Mouse (Mus musculus) olfactory bulb, adult 2 months (tissue): ENCODE results near the gene Spats1. TPM values are rescaled to one million over a fixed set of nuclear protein-coding genes. Genes with fewer than 3 reads are reported as not detected.

Experiments used
- H3K27ac ChIP-seq: fragments of 200-500 bp; 2 replicates; pipeline ENCODE4 v1.5.1; 2012; ENCODE audit warnings: low read depth, low read length; ENCODE audit not compliant: insufficient read depth
- H3K4me1 ChIP-seq: fragments of 200-500 bp; 2 replicates; pipeline ENCODE4 v1.6.1; 2012; ENCODE audit warnings: low read length; ENCODE audit not compliant: control insufficient read depth, insufficient read depth
- H3K4me3 ChIP-seq: fragments of 200-500 bp; 2 replicates; pipeline ENCODE4 v1.5.1; 2012; ENCODE audit warnings: mild to moderate bottlenecking, low read depth, low read length, moderate library complexity; ENCODE audit not compliant: insufficient read depth
- CTCF ChIP-seq: fragments of 200-500 bp; IDR thresholded peaks from 2 replicates; pipeline ENCODE4 v1.5.1; 2012; ENCODE audit warnings: low read depth, mild to moderate bottlenecking, low read length, moderate library complexity; ENCODE audit not compliant: insufficient read depth
- POLR2A ChIP-seq: fragments of 200-500 bp; IDR thresholded peaks from 2 replicates; pipeline ENCODE4 v1.6.1; 2012; ENCODE audit warnings: mild to moderate bottlenecking, low read depth, low read length, moderate library complexity; ENCODE audit not compliant: insufficient read depth
- WGBS: fragments of 180-500 bp; shearing (Covaris S2); methylation state at CpG from one replicate; pipeline ENCODE4 v1.1.7; 2018; 5-methylcytosine and 5-hydroxymethylcytosine counted together
- polyA plus RNA-seq: library from polyadenylated mRNA; stranded (reverse); fragments of >200 nt; gene quantifications from 2 replicates; pipeline ENCODE4 v1.2.4, GENCODE M21; 2012; ENCODE audit warnings: low replicate concordance; ENCODE audit not compliant: missing spikeins, insufficient read depth, insufficient read length

Gene Spats1
- polyA plus RNA-seq, 1 experiment: not detected

- TF ChIP-seq CTCF: no peak
- no peak for TF ChIP-seq POLR2A
- no peak overlapping the region for H3K4me3 ChIP-seq
- no peak overlapping the region for H3K27ac ChIP-seq
- no peaks in the 10 kb centered on the region for H3K4me1 ChIP-seq
- WGBS: 81% methylated on average over 13 of the region's 13 CpGs
These were observed 23.2 kb upstream of the Spats1 start for GRCm38 (mm10) chr17:45498397-45498796.

- H3K27ac ChIP-seq: no peak overlapping the region
- WGBS: 83% methylated on average over 11 of the region's 11 CpGs
- no peaks in the 10 kb centered on the region for H3K4me1 ChIP-seq
- TF ChIP-seq POLR2A (no peak), CTCF (no peak)
- no peak overlapping the region for H3K4me3 ChIP-seq
These were observed 20.2 kb upstream of the Spats1 start for GRCm38 (mm10) chr17:45495398-45495797.

- WGBS: 80% methylated on average over 13 of the region's 13 CpGs
- H3K4me3 ChIP-seq: no peak overlapping the region
- no peak overlapping the region for H3K27ac ChIP-seq
- no peak for TF ChIP-seq POLR2A
- TF ChIP-seq CTCF: no peak
- H3K4me1 ChIP-seq: peaks cover 4% of the 10 kb centered on the region
These were observed 15.4 kb upstream of the Spats1 start for GRCm38 (mm10) chr17:45490532-45491154.

- WGBS: 79% methylated on average over 6 of the region's 6 CpGs
- H3K27ac ChIP-seq: no peak overlapping the region
- TF ChIP-seq POLR2A (no peak), CTCF (no peak)
- peaks cover 4% of the 10 kb centered on the region for H3K4me1 ChIP-seq
- H3K4me3 ChIP-seq: no peak overlapping the region
These were observed 14.5 kb upstream of the Spats1 start for GRCm38 (mm10) chr17:45489736-45490135.

GRCm38 (mm10) chr17:45488321-45489254 is 13.4 kb upstream of the Spats1 start:
- H3K4me1 ChIP-seq: peaks cover 4% of the 10 kb centered on the region
- WGBS: 88% methylated on average over 23 of the region's 23 CpGs
- no peak overlapping the region for H3K4me3 ChIP-seq
- no peak for TF ChIP-seq CTCF
- no peak for TF ChIP-seq POLR2A
- H3K27ac ChIP-seq: no peak overlapping the region

- 17% methylated on average over 5 of the region's 5 CpGs for WGBS
- peaks cover 4% of the 10 kb centered on the region for H3K4me1 ChIP-seq
- H3K4me3 ChIP-seq: no peak overlapping the region; the same call in 1 of the 2 replicates
- no peak overlapping the region for H3K27ac ChIP-seq
- TF ChIP-seq POLR2A: no peak
- no peak for TF ChIP-seq CTCF
These were observed 12.0 kb upstream of the Spats1 start for GRCm38 (mm10) chr17:45487216-45487615.

GRCm38 (mm10) chr17:45485581-45485980 is 10.4 kb upstream of the Spats1 start:
- Histone ChIP-seq H3K4me3 (no peak overlapping the region), H3K4me1 (peaks cover 4% of the 10 kb centered on the region), H3K27ac (no peak overlapping the region)
- 83% methylated on average over 7 of the region's 7 CpGs for WGBS
- TF ChIP-seq CTCF: no peak
- TF ChIP-seq POLR2A: no peak

- Histone ChIP-seq H3K4me3 (no peak overlapping the region), H3K4me1 (no peaks in the 10 kb centered on the region), H3K27ac (no peak overlapping the region)
- no peak for TF ChIP-seq POLR2A
- TF ChIP-seq CTCF: no peak
- 29% methylated on average over 2 of the region's 2 CpGs for WGBS
These were observed 5.2 kb upstream of the Spats1 start for GRCm38 (mm10) chr17:45480429-45480828.

- Histone ChIP-seq H3K27ac (no peak overlapping the region), H3K4me1 (peaks cover 13% of the 10 kb centered on the region), H3K4me3 (no peak overlapping the region)
- no peak for TF ChIP-seq POLR2A
- TF ChIP-seq CTCF: peak; percentile 90
- 20% methylated on average over 12 of the region's 12 CpGs for WGBS
These were observed 3.1 kb upstream of the Spats1 start for GRCm38 (mm10) chr17:45478234-45478825.
